Mouse (Mus musculus) lung, adult 2 months (tissue): ENCODE data around the gene Slc7a9.

ENCODE experiments used
- CTCF ChIP-seq: fragments of 200-500 bp; IDR thresholded peaks from 2 replicates; pipeline ENCODE4 v1.5.1; 2011; ENCODE audit warnings: mild to moderate bottlenecking, low read length, control low read depth; ENCODE audit not compliant: insufficient read depth
- POLR2A ChIP-seq: fragments of 200-500 bp; IDR thresholded peaks from 2 replicates; pipeline ENCODE4 v1.6.1; 2011; ENCODE audit warnings: low read depth, mild to moderate bottlenecking, control low read depth, low read length, borderline replicate concordance; ENCODE audit errors: extremely low read depth

GRCm38 (mm10) chr7:35485126-35485525 is 36.5 kb downstream of the Slc7a9 start:
- TF ChIP-seq POLR2A (no peak), CTCF (no peak)
